Comparison of ENCODE assay signal across 8 mouse cellular contexts in genomic region chr5:3657085-3657484, GRCm38 (mm10). TPM values are rescaled to one million over a fixed set of nuclear protein-coding genes. Genes with fewer than 3 reads are reported as not detected.
DNase-seq lines count a peak whose midpoint lies in the region; ATAC-seq lines count a peak whose summit lies in the region.

TSS of gene Gatad1 (minus strand) at chr5:3657185.

- no peaks in the 10 kb centered on the region for H3K27me3 ChIP-seq in megakaryocyte, embryonic 14.5 days (replicated peaks)

- peaks cover 4% of the 10 kb centered on the region; the same call in 1 of the 2 replicates for H3K9me3 ChIP-seq in megakaryocyte, embryonic 14.5 days

- H3K4me3 ChIP-seq in megakaryocyte, embryonic 14.5 days (replicated peaks), result no peak within 1 kb of the TSS

- no peak for ATAC-seq in inflammation-experienced regulatory T-cells, adult 6 months

- H3K4me1 ChIP-seq in megakaryocyte, embryonic 14.5 days, result peaks cover 4% of the 10 kb centered on the region

- DNase-seq in frontal cortex, adult 2 months (ENCODE audit: extremely low spot score in 1 of 2, low spot score in 1 of 2), result no peak
- DNase-seq in frontal cortex, postnatal 25 days (ENCODE audit: low spot score in 2 of 2), result no peak
- DNase-seq in adrenal gland, adult 8-10 months, result no peak
- DNase-seq in gastrocnemius, adult 8-10 months (ENCODE audit: low spot score in 2 of 2), result no peak
- DNase-seq in T-cell, adult 2 months (ENCODE audit: low spot score), result no peak
- DNase-seq in right cerebral cortex, postnatal 36 days (ENCODE audit: low spot score in 2 of 2), result no peak

- H3K36me3 ChIP-seq in megakaryocyte, embryonic 14.5 days (replicated peaks; ENCODE audit: low read length), result peaks cover 4% of the 10 kb centered on the region

RNA-seq across cellular contexts. Expression of gene Gatad1, which starts in this region (rescaled TPM):
- polyA plus RNA-seq in frontal cortex, adult 2 months (2012; rRNA removed), result 87.7 and 94.5 TPM in 2 replicates
- 100 to 1,000 TPM; 131 to 156 (median 142) TPM for total RNA-seq in adrenal gland, adult 8-10 months (2022)
- 10 to 100 TPM; 76.7 to 91.0 (median 88.0) TPM for total RNA-seq in gastrocnemius, adult 8-10 months (2022)
- 10 to 100 TPM; 29.6 to 39.4 (median 39.1) TPM for polyA plus RNA-seq in inflammation-experienced regulatory T-cells, adult 6 months (2017; shearing (Covaris generic))
- polyA plus RNA-seq in megakaryocyte, embryonic 14.5 days (2012; ENCODE audit: insufficient read depth, low replicate concordance), result 63.4 and 64.7 TPM in 2 replicates
